Mouse (Mus musculus) right cerebral cortex, adult 18-20 months (tissue): ENCODE results near the gene Eef1a1.

ENCODE experiments used
- DNase-seq: peaks from one replicate; pipeline ENCODE4 v3.0.0; 2022; ENCODE audit warnings: mixed read lengths

The Eef1a1 gene

GRCm38 (mm10) chr9:78475383-78475780 lies 13.6 kb downstream of the Eef1a1 start:
- DNase-seq = no peak

GRCm38 (mm10) chr9:78474771-78475382 lies 14.1 kb downstream of the Eef1a1 start:
- no peak for DNase-seq

GRCm38 (mm10) chr9:78474270-78474669 lies 14.7 kb downstream of the Eef1a1 start:
- no peak for DNase-seq

GRCm38 (mm10) chr9:78473588-78473987 lies 15.4 kb downstream of the Eef1a1 start:
- DNase-seq = no peak

- no peak for DNase-seq
Observed at GRCm38 (mm10) chr9:78465725-78466124, 23.2 kb downstream of the Eef1a1 start.

GRCm38 (mm10) chr9:78463337-78463736 lies 25.6 kb downstream of the Eef1a1 start:
- no peak for DNase-seq

- no peak for DNase-seq
Observed at GRCm38 (mm10) chr9:78457026-78457425, 31.9 kb downstream of the Eef1a1 start.

GRCm38 (mm10) chr9:78451382-78451781 lies 37.6 kb downstream of the Eef1a1 start:
- no peak for DNase-seq

GRCm38 (mm10) chr9:78450404-78450803 lies 38.5 kb downstream of the Eef1a1 start:
- no peak for DNase-seq

- peak; percentile 89 for DNase-seq
Observed at GRCm38 (mm10) chr9:78447973-78448873, 40.7 kb downstream of the Eef1a1 start, which contains the start of the genes Mto1 and Gm17324. Gene Mto1 (plus strand): TSS chr9:78448208. Gene Gm17324 (minus strand): TSS chr9:78448786.

- DNase-seq = no peak
Observed at GRCm38 (mm10) chr9:78447606-78447972, 41.4 kb downstream of the Eef1a1 start.

- peak; percentile 18 for DNase-seq
Observed at GRCm38 (mm10) chr9:78442579-78443392, 46.2 kb downstream of the Eef1a1 start, which contains the start of gene Cgas. Gene Cgas (minus strand): TSS chr9:78443237.

GRCm38 (mm10) chr9:78442237-78442578 lies 46.7 kb downstream of the Eef1a1 start:
- DNase-seq = no peak

- no peak for DNase-seq
Observed at GRCm38 (mm10) chr9:78439426-78439825, 49.5 kb downstream of the Eef1a1 start.

GRCm38 (mm10) chr9:78432471-78432870 lies 56.5 kb downstream of the Eef1a1 start:
- DNase-seq = no peak

GRCm38 (mm10) chr9:78430486-78430885 lies 58.5 kb downstream of the Eef1a1 start:
- DNase-seq = no peak

GRCm38 (mm10) chr9:78429551-78429950 lies 59.4 kb downstream of the Eef1a1 start:
- DNase-seq = no peak

GRCm38 (mm10) chr9:78428870-78429432 lies 60.0 kb downstream of the Eef1a1 start:
- DNase-seq = no peak
